Mouse (Mus musculus) lung, postnatal 14 days (tissue): ENCODE results near the gene Sgce.
"Not testable (repeated sequence)": the region's sequence is repeated elsewhere in the genome, so short reads cannot be mapped to it uniquely, and the experiment has no call there.

Experiments used
- DNase-seq: peaks from one replicate; pipeline ENCODE4 v3.0.0; 2021

Sgce gene

GRCm38 (mm10) chr6:4722142-4722541, 24.9 kb downstream of the Sgce start:
- no peak for DNase-seq

- no peak for DNase-seq
Measured at GRCm38 (mm10) chr6:4717344-4717743, 29.7 kb downstream of the Sgce start.

- DNase-seq = no peak
Measured at GRCm38 (mm10) chr6:4716171-4716570, 30.8 kb downstream of the Sgce start.

GRCm38 (mm10) chr6:4708971-4709370, 38.0 kb downstream of the Sgce start:
- DNase-seq = no peak

GRCm38 (mm10) chr6:4706415-4706814, 40.6 kb downstream of the Sgce start:
- DNase-seq = no peak

GRCm38 (mm10) chr6:4703908-4704307, 43.1 kb downstream of the Sgce start:
- DNase-seq = no peak

- no peak for DNase-seq
Measured at GRCm38 (mm10) chr6:4701641-4702040, 45.4 kb downstream of the Sgce start.

- no peak for DNase-seq
Measured at GRCm38 (mm10) chr6:4695778-4696177, 51.2 kb downstream of the Sgce start.

- DNase-seq = no peak
Measured at GRCm38 (mm10) chr6:4694672-4695231, 52.3 kb downstream of the Sgce start.

GRCm38 (mm10) chr6:4693544-4693943, 53.5 kb downstream of the Sgce start:
- DNase-seq = no peak

- DNase-seq = no peak
Measured at GRCm38 (mm10) chr6:4690438-4690837, 56.6 kb downstream of the Sgce start.

GRCm38 (mm10) chr6:4684706-4685340, 62.2 kb downstream of the Sgce start:
- no peak for DNase-seq

- DNase-seq = no peak
Measured at GRCm38 (mm10) chr6:4680576-4680975, 66.4 kb downstream of the Sgce start.

- DNase-seq = no peak
Measured at GRCm38 (mm10) chr6:4679981-4680380, 67.0 kb downstream of the Sgce start.

GRCm38 (mm10) chr6:4677356-4677761, 69.6 kb downstream of the Sgce start:
- DNase-seq = no peak

GRCm38 (mm10) chr6:4665154-4665553, 81.9 kb downstream of the Sgce start:
- DNase-seq = no peak

- no peak for DNase-seq
Measured at GRCm38 (mm10) chr6:4664313-4664712, 82.7 kb downstream of the Sgce start.

GRCm38 (mm10) chr6:4663516-4663915, 83.5 kb downstream of the Sgce start:
- DNase-seq = no peak

- no peak for DNase-seq
Measured at GRCm38 (mm10) chr6:4658861-4659260, 88.1 kb downstream of the Sgce start.

GRCm38 (mm10) chr6:4655924-4656323, 91.1 kb downstream of the Sgce start:
- DNase-seq = no peak

- DNase-seq = no peak
Measured at GRCm38 (mm10) chr6:4655466-4655865, 91.5 kb downstream of the Sgce start.

GRCm38 (mm10) chr6:4653741-4654140, 93.3 kb downstream of the Sgce start:
- DNase-seq = not testable (repeated sequence)

GRCm38 (mm10) chr6:4652596-4653134, 94.3 kb downstream of the Sgce start:
- DNase-seq = no peak

GRCm38 (mm10) chr6:4647351-4647750, 99.7 kb downstream of the Sgce start:
- DNase-seq = no peak

GRCm38 (mm10) chr6:4642068-4642467, 104.9 kb downstream of the Sgce start:
- DNase-seq = no peak
